Mouse (Mus musculus): ENCODE measurements around the gene Agpat1. TPM values are rescaled to one million over a fixed set of nuclear protein-coding genes. Genes with fewer than 3 reads are reported as not detected.
A peak's percentile ranks its signal among the peaks of the same experiment; 100 is the strongest.

Gene Agpat1
- total RNA-seq, 2 experiments from 2014 or later = 170 to 172 TPM

DNA sequence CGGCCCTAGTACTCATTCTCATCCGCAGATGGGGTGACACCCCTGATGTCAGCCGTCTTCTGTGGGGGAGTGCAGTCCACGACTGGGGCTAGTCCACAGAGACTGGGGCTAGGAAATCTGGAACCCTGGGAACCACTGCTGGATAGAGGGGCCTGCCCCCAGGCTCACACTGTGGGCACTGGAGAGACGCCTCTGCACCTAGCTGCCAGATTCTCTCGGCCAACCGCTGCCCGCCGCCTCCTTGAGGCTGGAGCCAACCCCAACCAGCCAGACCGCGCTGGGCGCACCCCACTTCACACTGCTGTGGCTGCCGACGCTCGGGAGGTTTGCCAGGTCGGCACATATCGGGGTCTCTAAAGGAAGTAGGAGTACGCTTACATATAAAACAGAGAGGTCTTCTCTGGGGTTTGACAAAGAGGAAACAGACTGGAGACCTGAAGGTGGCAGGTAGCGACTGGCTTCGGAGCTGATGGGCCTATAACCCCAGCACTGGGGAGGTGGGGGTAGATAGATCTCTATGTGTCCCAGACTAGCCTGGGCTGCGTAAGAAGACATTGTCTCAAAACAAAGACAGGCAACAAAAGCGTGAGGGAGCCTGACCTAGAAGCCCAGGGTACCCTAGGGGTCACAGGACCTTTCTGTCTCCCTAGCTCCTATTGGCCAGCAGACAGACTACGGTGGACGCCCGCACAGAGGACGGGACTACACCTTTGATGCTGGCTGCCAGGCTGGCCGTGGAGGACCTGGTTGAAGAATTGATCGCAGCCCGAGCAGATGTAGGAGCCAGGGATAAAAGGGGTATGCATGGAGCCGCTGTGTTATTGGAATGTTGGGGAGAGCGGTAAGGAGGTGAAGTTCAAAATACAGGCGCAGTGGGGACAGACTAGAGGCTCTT is 17.9 kb upstream of the Agpat1 start:
- DNase-seq (ENCODE audit: extremely low spot score in 1 of 2, low spot score in 1 of 2) = no peak

DNA sequence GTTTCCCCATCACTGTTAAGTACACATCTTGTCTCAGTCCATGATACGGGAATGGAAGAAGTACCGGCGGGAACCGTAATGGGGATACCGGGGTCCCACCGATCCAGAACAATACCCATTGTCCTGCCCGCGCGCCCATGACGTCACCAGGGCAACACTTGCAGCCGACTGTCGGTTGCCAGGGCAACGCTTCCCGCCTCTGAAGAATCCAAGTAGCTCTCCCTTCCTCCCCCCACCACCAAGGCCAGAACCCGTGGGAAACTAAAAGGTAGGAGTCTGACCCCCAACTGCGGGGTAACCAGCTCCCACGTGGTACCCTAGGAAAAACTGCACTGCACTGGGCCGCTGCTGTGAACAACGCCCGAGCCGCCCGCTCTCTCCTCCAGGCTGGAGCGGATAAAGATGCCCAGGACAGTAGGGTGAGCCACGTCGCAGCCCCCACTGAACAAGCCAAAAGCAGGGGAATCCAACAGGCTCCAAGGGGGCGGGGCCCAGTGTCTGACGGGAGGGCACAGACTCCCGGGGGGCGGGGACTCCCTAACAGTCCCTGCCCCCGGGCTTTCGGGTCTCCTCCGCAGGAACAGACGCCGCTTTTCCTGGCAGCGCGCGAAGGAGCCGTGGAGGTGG is 17.2 kb upstream of the Agpat1 start:
- peak; percentile 77 to 80 for DNase-seq (ENCODE audit: extremely low spot score in 1 of 2, low spot score in 1 of 2)

DNA sequence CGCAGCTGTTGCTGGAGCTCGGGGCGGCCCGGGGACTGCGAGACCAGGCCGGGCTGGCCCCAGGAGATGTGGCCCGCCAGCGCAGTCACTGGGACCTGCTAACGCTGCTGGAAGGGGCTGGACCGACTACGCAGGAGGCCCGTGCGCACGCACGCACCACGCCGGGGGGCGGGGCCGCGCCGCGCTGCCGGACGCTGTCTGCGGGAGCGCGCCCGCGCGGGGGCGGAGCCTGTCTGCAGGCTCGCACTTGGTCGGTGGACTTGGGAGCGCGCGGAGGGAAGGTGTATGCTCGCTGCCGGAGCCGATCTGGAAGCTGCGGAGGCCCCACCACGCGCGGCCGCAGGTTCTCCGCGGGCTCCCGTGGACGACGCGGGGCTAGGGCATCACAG is 16.6 kb upstream of the Agpat1 start:
- DNase-seq (ENCODE audit: extremely low spot score in 1 of 2, low spot score in 1 of 2) = peak; percentile 91 to 98

DNA sequence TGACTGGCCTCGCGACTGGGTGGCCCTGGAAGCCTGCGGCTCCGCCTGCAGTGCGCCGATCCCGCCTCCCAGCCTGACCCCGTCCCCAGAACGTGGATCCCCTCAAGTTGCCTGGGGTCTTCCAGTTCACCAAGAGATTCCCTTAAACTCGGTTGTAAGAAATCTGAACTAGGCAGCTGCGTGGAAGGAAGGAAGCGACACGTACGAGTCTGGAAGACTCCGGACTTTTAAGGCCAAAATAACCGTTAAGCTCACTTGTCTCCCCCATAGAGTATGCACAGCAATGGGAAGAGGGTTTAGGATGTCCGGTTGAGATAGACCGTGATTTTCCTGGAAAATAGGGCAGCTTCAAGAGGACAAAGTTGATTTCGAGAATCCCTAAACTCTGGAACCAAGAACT is 16.2 kb upstream of the Agpat1 start:
- DNase-seq (ENCODE audit: extremely low spot score in 1 of 2, low spot score in 1 of 2) = no peak

DNA sequence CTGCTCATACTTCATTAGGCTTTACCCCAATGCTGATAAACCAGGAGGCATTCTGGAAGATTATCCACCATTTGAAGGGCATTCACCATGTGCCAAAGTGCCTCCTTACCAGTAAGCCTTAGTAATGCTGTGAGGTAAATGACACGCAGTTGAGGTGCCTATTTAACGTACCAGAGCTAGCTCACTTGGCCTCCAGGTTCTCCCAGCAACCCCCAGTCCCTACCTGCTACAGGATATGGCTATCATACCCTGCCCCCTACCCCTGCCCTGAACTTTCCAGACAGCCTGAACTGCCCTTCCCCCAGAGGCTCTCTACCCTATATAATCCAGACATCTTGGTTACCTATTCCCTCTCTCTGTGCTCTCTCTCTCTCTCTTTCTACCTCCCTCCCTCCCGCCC is 15.3 kb upstream of the Agpat1 start:
- no peak for DNase-seq (ENCODE audit: extremely low spot score in 1 of 2, low spot score in 1 of 2)

DNA sequence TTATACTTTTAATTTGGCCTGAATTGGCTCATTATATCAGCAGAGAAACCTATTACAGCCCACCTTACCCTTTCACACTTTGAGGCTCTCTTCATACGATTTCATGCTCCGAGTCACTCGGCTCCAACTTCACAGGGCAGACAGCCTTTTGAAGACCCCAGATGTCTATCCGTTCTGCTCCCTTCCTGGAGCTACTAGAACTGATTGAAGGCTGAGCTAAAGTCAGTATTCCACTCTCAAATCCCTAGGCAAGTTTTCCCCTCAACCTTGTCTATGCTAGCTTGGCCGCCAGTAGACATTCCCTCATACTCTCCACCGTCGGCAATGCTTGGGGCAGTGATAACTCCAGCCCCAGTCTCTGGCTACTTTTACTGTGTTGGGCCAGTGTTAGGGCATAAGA is 14.9 kb upstream of the Agpat1 start:
- no peak for DNase-seq (ENCODE audit: extremely low spot score in 1 of 2, low spot score in 1 of 2)

DNA sequence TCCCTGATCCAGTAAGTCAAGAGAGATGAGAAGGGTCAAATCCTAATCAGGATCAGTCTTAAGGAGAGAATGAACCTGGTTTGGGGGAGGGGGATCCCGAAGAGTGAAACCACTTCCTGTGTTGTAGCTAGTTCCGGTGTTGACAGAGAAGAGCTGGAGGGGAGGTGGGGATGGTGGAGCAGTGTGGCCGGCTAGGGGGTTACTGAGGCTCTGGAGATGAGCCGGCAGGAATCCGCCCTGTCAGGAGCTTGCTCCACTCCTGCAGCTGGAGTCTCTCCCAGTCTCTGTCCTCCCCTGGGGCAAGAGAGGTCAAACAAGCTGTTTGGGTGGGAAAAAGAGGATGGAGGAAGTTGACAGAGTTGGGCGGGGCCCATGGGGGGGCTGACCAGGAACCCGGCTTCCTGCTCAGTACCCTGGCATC is 14.4 kb upstream of the Agpat1 start, which contains the start of gene Gpsm3:
Gene Gpsm3 (plus strand): TSS at position 126 of the 421 bp plus-strand sequence.
- no peak for DNase-seq (ENCODE audit: extremely low spot score in 1 of 2, low spot score in 1 of 2)

DNA sequence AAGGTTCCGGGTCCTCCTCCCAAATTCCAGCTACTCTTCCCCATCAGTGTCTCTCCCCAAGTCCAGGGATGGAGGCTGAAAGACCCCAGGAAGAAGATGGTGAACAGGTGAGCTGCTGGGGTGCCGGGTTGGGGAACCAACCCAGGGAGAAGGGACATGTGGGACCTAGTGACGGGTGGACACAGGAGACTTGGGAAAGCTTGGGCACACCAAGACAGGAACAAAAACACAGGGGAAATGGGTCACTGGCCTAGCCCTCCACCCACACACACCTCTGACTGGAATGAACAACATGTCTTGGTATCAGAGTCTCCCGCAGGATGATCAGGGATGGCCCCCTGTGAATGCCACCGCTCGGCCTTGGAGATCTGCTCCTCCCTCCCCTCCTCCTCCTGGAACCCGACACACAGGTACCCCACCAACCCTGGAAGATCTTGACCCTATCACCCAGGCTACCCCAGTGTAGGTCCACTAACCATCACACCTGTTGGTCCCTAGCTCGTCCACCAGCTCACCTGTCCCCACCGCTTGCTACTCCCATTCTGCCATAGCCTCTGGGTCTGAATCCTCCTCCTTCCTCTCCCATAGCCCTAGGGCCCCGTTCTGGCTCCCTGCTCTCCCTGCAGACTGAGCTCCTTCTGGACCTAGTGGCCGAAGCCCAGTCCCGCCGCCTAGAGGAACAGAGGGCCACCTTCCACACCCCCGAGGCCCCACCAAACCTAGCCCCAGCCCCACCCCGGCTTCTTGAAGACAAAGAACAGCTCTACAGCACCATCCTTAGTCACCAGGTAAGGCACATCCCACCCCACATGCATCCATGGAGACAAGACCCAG is 13.7 kb upstream of the Agpat1 start:
- no peak for DNase-seq (ENCODE audit: extremely low spot score in 1 of 2, low spot score in 1 of 2)

DNA sequence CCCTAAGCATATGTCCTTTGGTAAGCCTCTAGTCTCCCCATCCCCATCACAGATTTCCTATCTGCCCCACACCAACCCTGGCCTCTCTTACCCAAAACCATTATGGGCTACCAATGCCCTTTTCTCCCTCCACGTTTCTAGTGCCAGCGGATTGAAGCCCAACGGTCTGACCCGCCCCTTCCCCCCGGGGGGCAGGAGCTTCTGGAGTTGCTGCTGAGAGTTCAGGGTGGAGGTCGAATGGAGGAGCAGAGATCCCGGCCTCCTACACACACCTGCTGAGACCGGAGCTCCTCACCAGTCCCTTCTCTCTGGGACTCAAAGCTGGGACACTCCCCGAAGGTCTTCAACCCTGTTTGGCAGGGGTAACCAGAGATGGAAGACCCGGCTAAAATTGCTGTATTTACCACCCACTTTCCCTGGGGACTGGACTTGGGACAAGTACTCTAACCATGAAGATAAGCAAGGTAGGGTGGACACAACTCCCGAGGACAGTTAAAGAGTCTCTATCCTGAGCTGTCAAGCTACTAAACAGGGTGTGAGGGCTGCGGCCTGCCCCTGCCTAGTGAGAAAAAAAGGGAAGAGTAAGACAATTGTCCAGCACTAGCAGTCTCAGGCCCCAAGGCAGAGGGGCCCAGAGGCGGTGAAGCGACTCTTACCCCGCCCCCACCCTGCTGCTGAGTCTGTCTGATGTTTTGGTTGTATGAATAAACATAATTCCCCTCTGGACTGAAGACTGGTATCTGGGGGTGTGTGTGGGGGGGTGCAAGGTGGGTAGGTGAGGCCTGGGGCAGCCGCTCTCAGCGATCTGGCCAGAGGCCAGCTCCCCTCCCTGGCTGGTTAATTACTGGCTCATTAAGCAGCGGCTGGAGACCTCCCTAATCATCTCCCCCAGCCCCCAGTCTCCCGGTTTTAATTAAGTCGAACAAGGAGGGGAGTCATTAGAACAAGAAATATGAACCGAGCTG is 12.8 kb upstream of the Agpat1 start, which contains the start of gene Pbx2:
Gene Pbx2 (plus strand): TSS at position 238 of the 965 bp plus-strand sequence.
- no peak for DNase-seq (ENCODE audit: extremely low spot score in 1 of 2, low spot score in 1 of 2)

DNA sequence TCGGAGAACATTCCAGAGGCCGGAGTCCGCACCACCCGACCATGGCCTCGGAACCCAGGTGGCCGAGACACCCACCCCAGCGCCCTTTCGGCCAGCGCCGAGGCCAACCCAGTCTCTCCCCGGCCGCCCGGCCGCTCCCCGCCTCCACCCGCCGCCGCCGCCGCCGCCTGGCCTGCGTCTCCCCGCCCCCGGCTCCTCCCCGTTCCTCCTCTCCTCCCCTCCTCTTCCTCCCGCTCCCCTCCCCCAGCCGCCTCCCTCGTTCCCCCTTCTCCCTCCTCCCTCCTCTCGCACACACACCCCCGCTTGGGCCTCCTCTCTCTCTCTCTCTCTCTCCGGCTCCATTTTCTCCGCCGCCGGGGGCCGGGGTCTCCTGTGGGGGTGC is 12.1 kb upstream of the Agpat1 start:
- DNase-seq (ENCODE audit: extremely low spot score in 1 of 2, low spot score in 1 of 2) = peak; percentile 69 to 83

DNA sequence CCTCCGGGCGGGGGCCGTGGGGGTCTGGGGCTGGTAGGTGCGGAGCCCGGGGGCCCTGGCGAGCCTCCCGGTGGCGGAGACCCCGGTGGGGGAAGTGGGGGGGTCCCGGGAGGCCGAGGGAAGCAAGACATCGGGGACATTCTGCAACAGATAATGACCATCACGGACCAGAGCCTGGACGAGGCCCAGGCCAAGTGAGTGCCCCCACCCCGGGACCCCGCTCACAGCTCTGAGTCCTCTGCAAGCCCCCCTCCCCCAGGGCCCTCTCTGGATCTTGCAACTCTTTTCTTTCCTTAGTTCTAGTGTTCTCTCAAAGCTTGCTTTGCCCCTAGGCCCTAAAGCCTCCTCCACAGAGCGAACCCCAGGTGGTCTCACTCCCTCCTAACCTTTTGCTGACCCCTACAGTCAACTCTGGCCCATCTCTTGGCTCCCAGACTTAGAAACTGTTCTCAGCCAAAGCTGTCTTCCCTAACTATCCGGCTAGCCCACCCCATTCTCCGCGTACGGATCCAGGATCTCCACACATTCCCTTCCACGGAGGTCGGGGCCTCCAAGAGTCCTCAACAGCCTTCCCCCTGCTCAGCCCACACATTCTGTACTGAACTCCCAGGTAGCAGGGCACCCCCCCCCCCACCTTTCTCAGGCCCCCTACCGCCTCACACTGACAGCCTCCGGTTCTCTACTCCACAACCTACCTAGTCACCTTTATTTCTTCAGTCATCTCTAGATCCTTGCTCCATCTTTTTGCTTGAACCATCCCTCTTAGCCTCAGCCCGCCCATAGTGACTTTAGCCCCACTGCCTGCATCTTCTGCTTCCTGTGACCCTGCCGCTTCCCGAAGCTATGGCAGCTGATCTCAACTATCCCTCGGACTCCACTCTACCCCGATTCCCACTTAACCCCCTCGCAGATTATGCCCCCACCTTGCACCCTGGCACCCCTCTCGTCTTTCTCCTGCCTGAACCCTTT is 11.2 kb upstream of the Agpat1 start:
- DNase-seq (ENCODE audit: extremely low spot score in 1 of 2, low spot score in 1 of 2) = no peak

DNA sequence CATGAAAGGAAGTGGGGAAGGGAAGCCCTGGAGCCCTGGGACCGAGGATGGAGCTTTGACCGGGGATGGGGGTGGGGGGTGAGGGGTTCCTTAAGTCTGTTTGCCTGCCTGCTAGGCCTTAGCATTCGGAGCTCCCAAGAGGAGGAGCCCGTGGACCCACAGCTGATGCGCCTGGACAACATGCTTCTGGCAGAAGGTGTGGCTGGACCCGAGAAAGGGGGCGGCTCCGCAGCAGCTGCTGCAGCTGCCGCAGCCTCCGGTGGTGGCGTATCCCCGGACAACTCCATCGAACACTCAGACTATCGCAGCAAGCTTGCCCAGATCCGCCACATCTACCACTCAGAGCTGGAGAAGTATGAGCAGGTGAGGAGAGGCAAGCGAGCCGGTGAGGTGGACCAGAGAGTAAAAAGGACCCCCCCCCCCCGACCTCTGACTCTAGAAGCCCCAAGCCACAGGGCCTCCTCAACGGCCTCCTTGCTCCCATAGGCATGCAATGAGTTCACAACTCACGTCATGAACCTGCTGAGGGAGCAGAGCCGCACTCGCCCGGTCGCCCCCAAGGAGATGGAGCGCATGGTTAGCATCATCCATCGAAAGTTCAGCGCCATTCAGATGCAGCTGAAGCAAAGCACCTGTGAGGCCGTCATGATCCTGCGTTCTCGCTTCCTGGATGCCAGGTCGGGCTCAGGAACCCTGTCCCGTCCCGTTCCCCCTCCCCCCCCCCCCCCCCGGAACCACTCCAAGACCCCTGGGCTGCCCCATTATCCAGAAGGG is 10.1 kb upstream of the Agpat1 start:
- DNase-seq (ENCODE audit: extremely low spot score in 1 of 2, low spot score in 1 of 2) = no peak

DNA sequence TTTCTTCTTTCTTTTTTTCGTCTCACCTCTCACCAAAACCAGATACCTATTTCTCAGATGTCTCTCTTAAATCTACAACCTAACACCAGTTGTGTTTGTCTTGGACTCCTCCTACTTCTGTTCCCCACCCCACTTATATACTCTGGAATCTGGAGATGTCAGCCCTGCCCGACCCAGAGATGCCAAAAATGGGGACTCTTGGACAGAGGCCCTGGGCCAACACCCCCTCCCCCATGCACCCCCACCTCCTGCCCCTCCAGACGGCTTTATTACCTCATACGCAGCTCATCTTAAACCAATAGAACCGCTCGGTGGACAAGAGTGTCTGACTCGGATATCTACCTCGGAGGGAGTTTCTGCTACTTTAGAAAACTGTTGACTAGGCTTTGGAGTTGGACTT is 8.0 kb upstream of the Agpat1 start:
- DNase-seq (ENCODE audit: extremely low spot score in 1 of 2, low spot score in 1 of 2) = no peak

DNA sequence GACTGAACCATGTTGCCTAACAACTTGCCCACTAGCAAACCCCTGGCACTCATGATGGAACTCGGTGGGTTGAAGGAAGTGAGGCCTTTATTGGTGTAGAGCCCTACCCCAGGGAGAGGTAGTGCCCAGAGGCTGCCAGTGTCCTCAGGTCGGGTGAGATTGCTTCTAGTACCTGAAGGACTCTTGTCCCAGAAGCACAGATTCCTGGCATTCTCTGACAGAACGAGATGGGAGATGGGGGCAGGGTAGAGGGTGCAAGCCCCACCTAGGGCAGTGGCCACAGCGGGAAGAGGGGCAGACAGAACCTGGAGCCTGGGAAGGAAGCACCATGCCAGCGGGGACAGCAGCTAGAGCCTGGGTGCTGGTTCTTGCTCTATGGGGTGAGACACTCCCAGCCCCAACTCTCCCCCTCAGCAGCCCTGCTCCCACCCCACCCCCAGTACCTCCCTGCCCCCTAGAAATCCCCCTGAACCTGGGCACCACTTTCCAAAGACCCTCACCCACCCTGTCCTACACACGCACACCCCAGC is 6.4 kb upstream of the Agpat1 start, which contains the start of gene Ager:
Gene Ager (plus strand): TSS at position 297 of the 530 bp plus-strand sequence.
- DNase-seq (ENCODE audit: extremely low spot score in 1 of 2, low spot score in 1 of 2) = no peak

DNA sequence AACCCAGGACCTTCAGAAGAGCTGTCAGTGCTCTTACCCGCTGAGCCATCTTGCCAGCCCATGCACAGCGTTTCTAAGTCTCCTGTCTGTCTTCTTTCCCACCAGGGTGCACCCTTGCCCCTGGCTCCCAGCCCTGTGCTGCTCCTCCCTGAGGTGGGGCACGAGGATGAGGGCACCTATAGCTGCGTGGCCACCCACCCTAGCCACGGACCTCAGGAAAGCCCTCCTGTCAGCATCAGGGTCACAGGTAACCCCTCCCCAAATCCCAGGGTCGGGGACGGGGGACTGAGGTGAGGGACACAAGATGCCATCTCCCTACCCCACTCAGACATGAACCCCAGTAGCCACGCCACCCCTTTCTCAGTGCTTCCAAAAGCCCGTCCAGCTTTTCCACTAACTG is 4.2 kb upstream of the Agpat1 start:
- no peak for DNase-seq (ENCODE audit: extremely low spot score in 1 of 2, low spot score in 1 of 2)

DNA sequence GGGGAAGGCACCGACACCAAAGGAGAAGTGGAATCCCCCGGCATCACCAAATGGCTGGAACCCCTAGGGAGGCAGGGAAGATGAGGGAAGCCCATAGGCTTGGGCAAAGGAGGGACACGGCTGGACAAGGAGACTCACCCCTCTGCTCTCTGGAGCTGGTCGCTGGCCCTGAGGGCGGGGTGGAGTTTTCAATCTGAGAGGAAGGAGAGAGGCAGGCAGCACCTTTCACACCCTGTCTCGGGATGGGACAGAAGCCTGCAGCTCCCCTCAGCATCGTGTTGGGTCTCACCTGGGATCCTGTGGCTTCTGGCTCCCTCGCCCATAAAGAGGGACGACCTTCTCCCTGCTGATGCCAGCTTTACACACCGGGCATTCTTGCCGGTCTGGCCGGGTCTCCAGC is 2.3 kb upstream of the Agpat1 start:
- no peak for DNase-seq (ENCODE audit: extremely low spot score in 1 of 2, low spot score in 1 of 2)

DNA sequence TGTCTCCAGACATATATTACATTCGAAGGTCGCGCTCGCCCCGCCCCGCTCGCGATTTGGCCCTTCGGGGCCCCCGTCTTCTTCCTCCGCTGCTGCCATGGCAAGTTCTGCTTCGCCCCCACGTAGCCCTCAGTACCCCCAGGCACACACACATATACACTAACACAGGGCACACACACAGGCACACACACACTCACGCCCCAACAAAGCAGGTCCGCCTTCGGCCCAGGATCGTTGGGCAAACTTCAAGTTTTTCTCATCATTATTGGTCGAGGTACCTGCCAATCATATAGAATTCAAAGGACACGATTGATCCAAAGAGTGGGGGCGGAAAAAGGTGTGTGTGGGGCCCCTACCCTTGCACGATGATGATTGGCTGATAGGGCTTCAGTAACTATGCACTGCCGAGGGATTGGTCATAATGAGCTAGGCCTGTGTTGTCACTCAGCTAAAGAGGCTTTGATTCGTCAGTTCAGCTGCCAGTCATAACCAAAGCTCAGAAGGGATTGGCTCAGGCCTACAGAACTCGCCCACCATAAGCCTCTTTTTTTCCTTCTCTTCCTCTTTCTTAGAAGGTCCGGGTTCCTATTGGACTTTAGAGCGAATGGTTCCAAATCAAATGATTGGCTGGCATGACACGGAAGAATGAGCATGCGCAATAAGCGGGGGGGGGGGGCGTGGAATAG is 544 bp upstream of the Agpat1 start, which contains the start of gene Rnf5:
Gene Rnf5 (minus strand): TSS at position 316 of the 686 bp plus-strand sequence.
- DNase-seq (ENCODE audit: extremely low spot score in 1 of 2, low spot score in 1 of 2) = peak; percentile 86 to 99

All from layer of hippocampus, postnatal 25 days (tissue).